Mouse (Mus musculus) stomach, embryonic 16.5 days (tissue): ENCODE results near the gene Abhd11. TPM values are rescaled to one million over a fixed set of nuclear protein-coding genes. Genes with fewer than 3 reads are reported as not detected.
"Not testable (repeated sequence)": the region's sequence is repeated elsewhere in the genome, so short reads cannot be mapped to it uniquely, and the experiment has no call there.

Source experiments
- ATAC-seq: fragments of 200-750 bp; cut with Nextera tagmentation; 2 replicates; pipeline ENCODE4 v1.8.0; 2017; ENCODE audit warnings: moderate number of reproducible peaks, moderate TSS enrichment; ENCODE audit not compliant: insufficient read depth, low FRiP score
- H3K27ac ChIP-seq: fragments of 300-500 bp; sonication (generic); 2 replicates; pipeline ENCODE4 v1.5.1; 2014; ENCODE audit warnings: low read length
- H3K27me3 ChIP-seq: fragments of 300-500 bp; sonication (generic); 2 replicates; pipeline ENCODE4 v1.6.1; 2014; ENCODE audit warnings: low read length, control low read depth, mixed read lengths; ENCODE audit not compliant: control insufficient read depth, insufficient read depth
- H3K36me3 ChIP-seq: fragments of 300-500 bp; sonication (generic); 2 replicates; pipeline ENCODE4 v1.6.1; 2014; ENCODE audit warnings: low read length; ENCODE audit not compliant: control insufficient read depth, insufficient read depth
- H3K4me1 ChIP-seq: fragments of 300-500 bp; sonication (generic); 2 replicates; pipeline ENCODE4 v1.6.1; 2014; ENCODE audit warnings: low read length, control low read depth, mixed read lengths; ENCODE audit not compliant: control insufficient read depth, insufficient read depth
- H3K4me2 ChIP-seq: fragments of 300-500 bp; sonication (generic); 2 replicates; pipeline ENCODE4 v1.6.1; 2014; ENCODE audit warnings: low read depth, low read length, mixed read lengths
- H3K4me3 ChIP-seq: fragments of 300-500 bp; sonication (generic); replicated peaks from 2 replicates; pipeline ENCODE4 v1.5.1; 2014; ENCODE audit warnings: mild to moderate bottlenecking, low read length
- H3K9ac ChIP-seq: fragments of 300-500 bp; sonication (generic); 2 replicates; pipeline ENCODE4 v1.6.1; 2014; ENCODE audit warnings: low read length
- H3K9me3 ChIP-seq: fragments of 300-500 bp; sonication (generic); replicated peaks from 2 replicates; pipeline ENCODE4 v1.6.1; 2016; ENCODE audit warnings: low read length, control low read depth; ENCODE audit not compliant: control insufficient read depth
- WGBS: fragments of 180-500 bp; shearing (Covaris S2); extraction: QIAGEN DNeasy Blood & Tissue Kit; methylation state at CpG from one replicate; pipeline ENCODE4 v1.1.7; 2014; 5-methylcytosine and 5-hydroxymethylcytosine counted together
- polyA plus RNA-seq: library from polyadenylated mRNA; unstranded; fragments of >200 nt; fragmentation: Nextera tagmentation; extraction: Ambion mirVana; gene quantifications from 2 replicates; pipeline ENCODE4 v1.2.1, GENCODE M21; 2015

The Abhd11 gene
- polyA plus RNA-seq, 1 experiment from 2014 or later: 70.7 TPM

- ATAC-seq: peak; percentile 21; the same call in 1 of the 2 replicates
- WGBS: 44% methylated on average over 21 of the region's 21 CpGs
- Histone ChIP-seq H3K27ac (no peak overlapping the region), H3K27me3 (no peaks in the 10 kb centered on the region), H3K4me2 (0 out of 2 replicates have a peak overlapping the region, but pooled peaks have one; percentile 6), H3K9me3 (no peaks in the 10 kb centered on the region), H3K36me3 (peaks cover 8% of the 10 kb centered on the region; the same call in 1 of the 2 replicates), H3K4me3 (no peak overlapping the region), H3K4me1 (no peaks in the 10 kb centered on the region), H3K9ac (no peak overlapping the region)
Measured at GRCm38 (mm10) chr5:135042105-135042788, 33.3 kb downstream of the Abhd11 start.

DNA sequence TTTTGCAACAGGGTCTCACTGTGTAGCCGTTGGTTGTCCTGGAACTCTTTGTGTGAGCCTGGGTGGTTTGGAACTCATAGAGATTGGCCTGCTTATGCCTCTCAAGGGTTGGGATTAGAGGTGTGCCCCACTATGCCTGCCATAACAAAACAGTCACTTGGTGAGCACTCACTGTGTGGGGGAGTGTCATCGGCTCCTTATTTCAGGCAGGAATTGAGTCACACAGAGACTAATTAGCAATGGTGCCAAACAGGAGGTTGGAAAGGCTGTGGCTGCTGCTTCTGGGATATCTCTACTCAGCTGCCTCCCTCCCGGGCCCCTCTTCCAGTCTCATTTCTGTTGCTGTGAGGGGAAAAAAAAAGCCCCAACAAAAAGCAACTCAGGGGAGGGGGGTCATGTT, 35.6 kb downstream of the Abhd11 start:
- peaks cover 6% of the 10 kb centered on the region; the same call in 1 of the 2 replicates for H3K36me3 ChIP-seq
- no peak for ATAC-seq
- H3K4me2 ChIP-seq: no peak overlapping the region
- WGBS: 92% methylated on average over 3 of the region's 3 CpGs
- H3K27me3 ChIP-seq: no peaks in the 10 kb centered on the region
- H3K9me3 ChIP-seq: no peaks in the 10 kb centered on the region
- H3K4me3 ChIP-seq: no peak overlapping the region
- H3K4me1 ChIP-seq: no peaks in the 10 kb centered on the region
- H3K9ac ChIP-seq: no peak overlapping the region
- no peak overlapping the region for H3K27ac ChIP-seq

GRCm38 (mm10) chr5:135048539-135048938, 39.6 kb downstream of the Abhd11 start:
- H3K36me3 ChIP-seq: peaks cover 6% of the 10 kb centered on the region; the same call in 1 of the 2 replicates
- H3K27me3 ChIP-seq: no peaks in the 10 kb centered on the region
- ATAC-seq: no peak
- no peak overlapping the region for H3K27ac ChIP-seq
- no peak overlapping the region for H3K9ac ChIP-seq
- H3K9me3 ChIP-seq: no peaks in the 10 kb centered on the region
- no peaks in the 10 kb centered on the region for H3K4me1 ChIP-seq
- 95% methylated on average over 5 of the region's 5 CpGs for WGBS
- H3K4me2 ChIP-seq: no peak overlapping the region
- no peak overlapping the region for H3K4me3 ChIP-seq

GRCm38 (mm10) chr5:135049268-135049667, 40.3 kb downstream of the Abhd11 start:
- not testable (repeated sequence) for H3K4me1 ChIP-seq, H3K9ac ChIP-seq, H3K9me3 ChIP-seq, H3K27ac ChIP-seq, H3K4me2 ChIP-seq, H3K36me3 ChIP-seq, H3K27me3 ChIP-seq, H3K4me3 ChIP-seq, ATAC-seq
- WGBS: 88% methylated on average over 6 of the region's 6 CpGs

- ATAC-seq: no peak
Measured at GRCm38 (mm10) chr5:135053356-135053755, 44.4 kb downstream of the Abhd11 start.

More at GRCm38 (mm10) chr5:135053356-135053755, 44.4 kb downstream of the Abhd11 start:
- Histone ChIP-seq H3K27me3 (no peaks in the 10 kb centered on the region), H3K9me3 (no peaks in the 10 kb centered on the region), H3K27ac (no peak overlapping the region), H3K36me3 (no peaks in the 10 kb centered on the region), H3K9ac (no peak overlapping the region), H3K4me3 (no peak overlapping the region), H3K4me1 (no peaks in the 10 kb centered on the region), H3K4me2 (no peak overlapping the region)
- 86% methylated on average over 12 of the region's 12 CpGs for WGBS

Other genes with a start within 250 kb of the Abhd11 start
- gene Tmem270, start 102.4 kb upstream of the Abhd11 start, polyA plus RNA-seq: not detected in 2 replicates
- 8.6 and 13.5 TPM in 2 replicates for gene Cldn13, start 93.6 kb upstream of the Abhd11 start, polyA plus RNA-seq
- gene Mettl27, start 76.8 kb upstream of the Abhd11 start, polyA plus RNA-seq: 14.1 and 14.8 TPM in 2 replicates
- 73.1 and 90.8 TPM in 2 replicates for gene Cldn4, start 62.2 kb upstream of the Abhd11 start, polyA plus RNA-seq
- gene Cldn3, start 22.9 kb upstream of the Abhd11 start, polyA plus RNA-seq: 83.9 and 89.2 TPM in 2 replicates
- gene Stx1a, start 14.3 kb downstream of the Abhd11 start, polyA plus RNA-seq: 12.5 and 14.0 TPM in 2 replicates
- gene Dnajc30, start 55.0 kb downstream of the Abhd11 start, polyA plus RNA-seq: 32.6 and 33.3 TPM in 2 replicates
- gene Bud23, start 55.8 kb downstream of the Abhd11 start, polyA plus RNA-seq: 94.8 and 105 TPM in 2 replicates
- gene Vps37d, start 69.1 kb downstream of the Abhd11 start, polyA plus RNA-seq: 2.3 and 3.5 TPM in 2 replicates
- gene Mlxipl, start 80.7 kb downstream of the Abhd11 start, polyA plus RNA-seq: 3.8 and 4.7 TPM in 2 replicates
- gene Tbl2, start 140.5 kb downstream of the Abhd11 start, polyA plus RNA-seq: 23.9 and 26.4 TPM in 2 replicates
- 50.1 and 54.6 TPM in 2 replicates for gene Bcl7b, start 159.1 kb downstream of the Abhd11 start, polyA plus RNA-seq
- gene Baz1b, start 178.1 kb downstream of the Abhd11 start, polyA plus RNA-seq: 24.3 and 28.5 TPM in 2 replicates
- gene Fzd9, start 242.1 kb downstream of the Abhd11 start, polyA plus RNA-seq: 0.47 and 1.5 TPM in 2 replicates